Mouse (Mus musculus): Measurements from ENCODE around the gene Olfr618.
"Not testable (repeated sequence)": the region's sequence is repeated elsewhere in the genome, so short reads cannot be mapped to it uniquely, and the experiment has no call there.

Olfr618 gene

DNA sequence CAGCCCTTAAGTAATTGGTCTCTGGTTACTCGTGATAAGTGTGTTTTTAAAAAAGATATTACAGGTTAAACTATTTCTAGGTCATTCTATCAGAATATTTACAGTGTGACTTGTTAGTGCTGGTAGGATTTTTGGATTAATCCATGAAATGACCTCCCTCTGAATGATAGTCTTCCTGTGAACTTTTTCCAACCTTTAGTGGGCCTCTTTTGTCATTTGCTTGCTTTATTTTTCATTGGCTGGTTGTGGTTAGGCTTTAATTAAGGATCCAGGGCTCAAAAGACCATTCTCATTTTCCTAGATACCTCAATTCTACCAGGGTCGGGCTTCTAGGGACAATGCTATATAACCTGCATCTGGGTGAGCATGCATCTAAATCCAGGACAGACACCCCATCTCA lies at the start of gene Olfr618:
Olfr618 (plus strand) TSS at position 301 of the 400 bp plus-strand sequence.
- no peak for DNase-seq (ENCODE audit: low spot score)

DNA sequence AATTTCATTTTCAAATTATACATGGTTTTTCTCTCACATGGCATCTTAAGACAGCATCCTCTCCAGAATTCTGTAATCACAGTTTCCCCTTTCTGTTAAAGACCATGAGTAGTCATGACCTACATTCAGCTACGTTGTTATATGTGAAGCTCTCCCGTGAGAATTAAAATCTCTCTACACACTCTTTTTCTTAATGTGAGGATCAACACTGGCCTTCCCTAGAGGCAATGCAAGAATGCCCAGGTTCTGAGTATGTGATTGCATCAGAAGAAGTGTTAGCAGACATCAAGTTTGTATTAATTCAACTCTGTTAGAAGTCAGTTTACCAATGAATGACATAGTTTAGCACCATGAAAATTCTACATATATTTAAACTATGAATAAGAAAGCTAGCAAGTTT lies 47.3 kb upstream of the Olfr618 start, which contains the start of gene Olfr612:
Olfr612 (minus strand) TSS at position 101 of the 400 bp plus-strand sequence.
- not testable (repeated sequence) for DNase-seq (ENCODE audit: low spot score)

DNA sequence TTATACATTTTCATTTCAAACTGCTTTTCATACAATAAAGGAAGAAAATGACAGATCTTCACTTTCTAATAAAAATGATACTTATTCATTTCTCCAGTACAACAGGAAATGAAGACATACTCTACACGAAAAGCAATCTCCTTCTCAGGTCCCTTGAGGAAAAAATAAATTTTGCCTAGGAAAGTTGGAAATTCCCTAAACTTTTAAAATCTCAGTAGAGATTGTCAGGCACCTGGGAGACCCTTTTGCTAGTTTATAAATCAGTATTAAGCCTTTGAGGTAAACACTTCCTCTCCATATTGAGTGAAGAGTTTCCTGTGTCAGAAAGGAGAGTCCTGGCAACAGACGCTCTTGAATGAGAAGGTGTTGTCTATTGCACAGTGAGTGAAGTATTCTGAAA lies 42.1 kb upstream of the Olfr618 start, which contains the start of gene Olfr613:
Olfr613 (plus strand) TSS at position 301 of the 400 bp plus-strand sequence.
- no peak for DNase-seq (ENCODE audit: low spot score)

DNA sequence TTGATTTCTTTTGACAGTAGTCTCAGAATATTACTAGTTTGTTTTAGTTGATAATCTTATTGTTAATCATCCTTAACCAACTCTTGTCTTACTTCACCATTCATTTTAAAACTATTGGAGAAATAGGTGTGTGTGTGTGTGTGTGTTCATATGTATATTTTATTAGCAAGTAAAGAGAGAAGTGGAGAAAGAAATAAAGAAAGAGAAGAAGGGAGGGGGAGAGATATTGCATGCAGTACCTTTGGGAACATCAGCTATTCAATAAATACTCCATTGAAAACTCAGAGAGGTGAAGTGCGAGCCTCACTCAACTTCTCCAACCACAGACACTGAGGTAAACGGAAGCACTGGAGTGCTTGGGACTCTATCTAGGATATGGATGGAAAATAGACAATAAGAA lies 34.1 kb upstream of the Olfr618 start, which contains the start of gene Olfr615:
Olfr615 (plus strand) TSS at position 301 of the 400 bp plus-strand sequence.
- no peak for DNase-seq (ENCODE audit: low spot score)

GRCm38 (mm10) chr7:103569043-103569442 lies 20.9 kb upstream of the Olfr618 start, which contains the start of gene Olfr616:
Gene Olfr616 (minus strand): TSS chr7:103569143.
- no peak for DNase-seq (ENCODE audit: low spot score)

- DNase-seq (ENCODE audit: low spot score) = no peak
Observed at GRCm38 (mm10) chr7:103572761-103573160, 17.1 kb upstream of the Olfr618 start, which contains the start of gene Olfr617. Gene Olfr617 (plus strand): TSS chr7:103573061.

DNA sequence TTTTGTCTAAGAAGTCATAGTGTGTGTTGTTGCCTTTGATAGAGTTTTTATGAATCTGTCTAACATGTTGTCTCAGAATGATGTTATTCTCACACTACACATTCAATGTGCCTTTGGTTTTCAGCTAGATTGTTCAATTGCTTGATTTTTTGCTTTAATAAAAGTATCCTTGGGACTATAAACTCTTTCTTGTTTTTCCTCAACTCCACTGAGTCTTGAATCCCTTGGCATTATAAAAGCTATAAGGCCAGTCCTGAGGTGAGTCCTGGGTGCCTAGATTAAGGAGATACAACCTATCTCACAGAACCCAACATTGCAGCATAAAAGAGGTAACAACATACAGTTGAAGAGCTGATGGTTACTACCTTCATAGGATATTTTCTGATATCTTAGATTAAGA lies 10.4 kb downstream of the Olfr618 start, which contains the start of gene Olfr619:
Olfr619 (plus strand) TSS at position 301 of the 400 bp plus-strand sequence.
- DNase-seq (ENCODE audit: low spot score) = no peak

DNA sequence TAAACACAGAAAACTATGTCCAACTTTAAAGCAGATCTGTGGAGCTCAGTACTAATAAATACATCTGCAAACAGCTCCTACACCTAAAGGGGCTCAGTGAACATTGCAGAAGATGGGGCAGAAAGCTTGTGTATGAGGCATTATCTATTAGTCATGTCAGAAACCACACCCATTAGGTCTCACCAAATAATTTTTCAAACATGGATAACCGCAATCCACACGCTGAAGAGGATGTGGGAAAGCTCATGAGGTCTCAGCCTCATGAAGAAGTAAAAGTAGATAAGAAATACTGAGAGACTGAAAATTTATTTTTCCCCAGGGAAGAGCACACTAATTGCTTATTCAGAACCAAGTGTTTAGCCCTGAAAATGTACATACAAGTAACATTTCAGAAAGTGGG lies 17.5 kb downstream of the Olfr618 start:
- DNase-seq (ENCODE audit: low spot score) = no peak

- no peak for DNase-seq (ENCODE audit: low spot score)
Observed at GRCm38 (mm10) chr7:103612434-103612833, 22.5 kb downstream of the Olfr618 start, which contains the start of gene Olfr620. Gene Olfr620 (minus strand): TSS chr7:103612534.

- no peak for DNase-seq (ENCODE audit: low spot score)
Observed at GRCm38 (mm10) chr7:103636795-103637194, 46.9 kb downstream of the Olfr618 start.

GRCm38 (mm10) chr7:103642602-103643001 lies 52.7 kb downstream of the Olfr618 start, which contains the start of gene Olfr622:
Gene Olfr622 (minus strand): TSS chr7:103642702.
- DNase-seq (ENCODE audit: low spot score) = no peak

DNA sequence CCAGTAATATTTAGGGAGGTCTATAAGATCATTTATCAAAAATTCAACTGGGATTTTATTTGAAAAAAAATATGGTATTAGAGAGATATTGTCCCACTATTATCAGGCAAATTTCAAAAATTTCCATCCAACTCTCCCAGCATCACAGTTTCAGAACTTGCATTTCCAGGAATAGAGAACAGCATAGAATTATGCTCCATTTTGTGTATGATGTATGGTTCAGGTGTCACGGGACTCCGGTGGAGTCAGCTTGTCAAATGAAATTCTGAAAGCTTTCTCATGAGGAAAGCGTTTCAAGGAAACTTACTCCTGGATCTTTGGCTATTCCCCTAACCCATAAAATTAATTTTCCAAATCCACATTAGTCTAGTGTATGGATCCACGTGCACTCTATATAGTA lies 54.2 kb downstream of the Olfr618 start:
- DNase-seq (ENCODE audit: low spot score) = no peak

Measured in urinary bladder, postnatal 10 days (tissue).